Mouse (Mus musculus): Measurements from ENCODE around the gene Rhoc. TPM values are rescaled to one million over a fixed set of nuclear protein-coding genes. Genes with fewer than 3 reads are reported as not detected.
A peak's percentile ranks its signal among the peaks of the same experiment; 100 is the strongest.

Gene Rhoc
- polyA plus RNA-seq, 1 experiment from 2014 or later: 104 TPM

GRCm38 (mm10) chr3:104780561-104781420 lies 7.4 kb upstream of the Rhoc start, which contains the start of gene Ppm1j:
Ppm1j (plus strand) TSS chr3:104781056.
- H3K4me1 ChIP-seq (ENCODE audit: control insufficient read depth, insufficient read depth, low read length): peaks cover 9% of the 10 kb centered on the region; the same call in 1 of the 2 replicates
- peak within 1 kb of the TSS; percentile 57 for H3K4me2 ChIP-seq (ENCODE audit: low read depth)
- peaks cover 82% of the 10 kb centered on the region for H3K27me3 ChIP-seq (ENCODE audit: control insufficient read depth, insufficient read depth, low read length)
- no peaks in the 10 kb centered on the region for H3K36me3 ChIP-seq (ENCODE audit: control insufficient read depth, insufficient read depth, low read length)
- peak within 1 kb of the TSS; percentile 5; the same call in 1 of the 2 replicates for H3K9ac ChIP-seq (ENCODE audit: low read length)
- no peak within 1 kb of the TSS for H3K27ac ChIP-seq (ENCODE audit: low read depth, low read length)
- under 1% methylated on average over 54 of the region's 56 CpGs for WGBS
- DNase-seq (ENCODE audit: low spot score) (peak; percentile 72), ATAC-seq (ENCODE audit: insufficient read depth, low FRiP score, low TSS enrichment) (peak; percentile 64)
- peak within 1 kb of the TSS; percentile 41 for H3K4me3 ChIP-seq (ENCODE audit: low read depth, low read length)
- H3K9me3 ChIP-seq (ENCODE audit: control insufficient read depth, low read length): no peaks in the 10 kb centered on the region

GRCm38 (mm10) chr3:104781471-104781903 lies 6.7 kb upstream of the Rhoc start, which contains the start of gene Fam19a3:
Fam19a3 (minus strand) TSS chr3:104781840.
- H3K9me3 ChIP-seq (ENCODE audit: control insufficient read depth, low read length): no peaks in the 10 kb centered on the region
- H3K27ac ChIP-seq (ENCODE audit: low read depth, low read length): no peak within 1 kb of the TSS
- peaks cover 75% of the 10 kb centered on the region for H3K27me3 ChIP-seq (ENCODE audit: control insufficient read depth, insufficient read depth, low read length)
- H3K4me1 ChIP-seq (ENCODE audit: control insufficient read depth, insufficient read depth, low read length): peaks cover 9% of the 10 kb centered on the region; the same call in 1 of the 2 replicates
- under 1% methylated on average over 26 of the region's 26 CpGs for WGBS
- DNase-seq (ENCODE audit: low spot score) (no peak), ATAC-seq (ENCODE audit: insufficient read depth, low FRiP score, low TSS enrichment) (no peak)
- peak within 1 kb of the TSS; percentile 5; the same call in 1 of the 2 replicates for H3K9ac ChIP-seq (ENCODE audit: low read length)
- no peaks in the 10 kb centered on the region for H3K36me3 ChIP-seq (ENCODE audit: control insufficient read depth, insufficient read depth, low read length)
- H3K4me3 ChIP-seq (ENCODE audit: low read depth, low read length): peak within 1 kb of the TSS; percentile 41
- peak within 1 kb of the TSS; percentile 57 for H3K4me2 ChIP-seq (ENCODE audit: low read depth)

- Histone ChIP-seq H3K4me1 (ENCODE audit: control insufficient read depth, insufficient read depth, low read length) (peaks cover 9% of the 10 kb centered on the region; the same call in 1 of the 2 replicates), H3K27me3 (ENCODE audit: control insufficient read depth, insufficient read depth, low read length) (peaks cover 68% of the 10 kb centered on the region), H3K9me3 (ENCODE audit: control insufficient read depth, low read length) (no peaks in the 10 kb centered on the region), H3K27ac (ENCODE audit: low read depth, low read length) (no peak overlapping the region), H3K9ac (ENCODE audit: low read length) (no peak overlapping the region), H3K36me3 (ENCODE audit: control insufficient read depth, insufficient read depth, low read length) (no peaks in the 10 kb centered on the region), H3K4me2 (ENCODE audit: low read depth) (no peak overlapping the region), H3K4me3 (ENCODE audit: low read depth, low read length) (no peak overlapping the region)
- DNase-seq (ENCODE audit: low spot score) (no peak), ATAC-seq (ENCODE audit: insufficient read depth, low FRiP score, low TSS enrichment) (no peak)
- 6% methylated on average over 12 of the region's 12 CpGs for WGBS
These were observed 6.0 kb upstream of the Rhoc start for GRCm38 (mm10) chr3:104782061-104782681.

GRCm38 (mm10) chr3:104783971-104784500 lies 4.1 kb upstream of the Rhoc start:
- 36% methylated on average over 14 of the region's 14 CpGs for WGBS
- H3K9me3 ChIP-seq (ENCODE audit: control insufficient read depth, low read length): no peaks in the 10 kb centered on the region
- H3K36me3 ChIP-seq (ENCODE audit: control insufficient read depth, insufficient read depth, low read length): no peaks in the 10 kb centered on the region
- no peak overlapping the region for H3K27ac ChIP-seq (ENCODE audit: low read depth, low read length)
- no peak overlapping the region for H3K4me2 ChIP-seq (ENCODE audit: low read depth)
- H3K4me3 ChIP-seq (ENCODE audit: low read depth, low read length): no peak overlapping the region
- no peak overlapping the region for H3K9ac ChIP-seq (ENCODE audit: low read length)
- peaks cover 9% of the 10 kb centered on the region; the same call in 1 of the 2 replicates for H3K4me1 ChIP-seq (ENCODE audit: control insufficient read depth, insufficient read depth, low read length)
- H3K27me3 ChIP-seq (ENCODE audit: control insufficient read depth, insufficient read depth, low read length): peaks cover 53% of the 10 kb centered on the region
- ATAC-seq (ENCODE audit: insufficient read depth, low FRiP score, low TSS enrichment) (no peak), DNase-seq (ENCODE audit: low spot score) (no peak)

- H3K27ac ChIP-seq (ENCODE audit: low read depth, low read length): no peak overlapping the region
- 90% methylated on average over 6 of the region's 6 CpGs for WGBS
- no peaks in the 10 kb centered on the region for H3K36me3 ChIP-seq (ENCODE audit: control insufficient read depth, insufficient read depth, low read length)
- no peak overlapping the region for H3K4me3 ChIP-seq (ENCODE audit: low read depth, low read length)
- H3K9me3 ChIP-seq (ENCODE audit: control insufficient read depth, low read length): no peaks in the 10 kb centered on the region
- peaks cover 43% of the 10 kb centered on the region for H3K27me3 ChIP-seq (ENCODE audit: control insufficient read depth, insufficient read depth, low read length)
- no peak for DNase-seq (ENCODE audit: low spot score)
- peaks cover 17% of the 10 kb centered on the region for H3K4me1 ChIP-seq (ENCODE audit: control insufficient read depth, insufficient read depth, low read length)
- H3K9ac ChIP-seq (ENCODE audit: low read length): no peak overlapping the region
- no peak overlapping the region for H3K4me2 ChIP-seq (ENCODE audit: low read depth)
- ATAC-seq (ENCODE audit: insufficient read depth, low FRiP score, low TSS enrichment): no peak
These were observed 2.9 kb upstream of the Rhoc start for GRCm38 (mm10) chr3:104785284-104785683.

- H3K27ac ChIP-seq (ENCODE audit: low read depth, low read length): peak overlapping the region; percentile 39; the same call in 1 of the 2 replicates
These were observed 561 bp downstream of the Rhoc start for GRCm38 (mm10) chr3:104788561-104789311.

GRCm38 (mm10) chr3:104789312-104789605 lies 1.1 kb downstream of the Rhoc start:
- DNase-seq (ENCODE audit: low spot score) (no peak), ATAC-seq (ENCODE audit: insufficient read depth, low FRiP score, low TSS enrichment) (peak; percentile 18; the same call in 1 of the 2 replicates)
- WGBS: 1% methylated on average over 10 of the region's 10 CpGs
- Histone ChIP-seq H3K9me3 (ENCODE audit: control insufficient read depth, low read length) (no peaks in the 10 kb centered on the region), H3K27ac (ENCODE audit: low read depth, low read length) (0 out of 2 replicates have a peak overlapping the region, but pooled peaks have one; percentile 39), H3K9ac (ENCODE audit: low read length) (peak overlapping the region; percentile 59), H3K27me3 (ENCODE audit: control insufficient read depth, insufficient read depth, low read length) (peaks cover 3% of the 10 kb centered on the region; the same call in 1 of the 2 replicates), H3K4me1 (ENCODE audit: control insufficient read depth, insufficient read depth, low read length) (peaks cover 25% of the 10 kb centered on the region), H3K4me2 (ENCODE audit: low read depth) (peak overlapping the region; percentile 76), H3K4me3 (ENCODE audit: low read depth, low read length) (peak overlapping the region; percentile 59), H3K36me3 (ENCODE audit: control insufficient read depth, insufficient read depth, low read length) (peaks cover 2% of the 10 kb centered on the region; the same call in 1 of the 2 replicates)

More at GRCm38 (mm10) chr3:104788561-104789311, 561 bp downstream of the Rhoc start:
- H3K9ac ChIP-seq (ENCODE audit: low read length): peak overlapping the region; percentile 59
- H3K9me3 ChIP-seq (ENCODE audit: control insufficient read depth, low read length): no peaks in the 10 kb centered on the region
- H3K4me3 ChIP-seq (ENCODE audit: low read depth, low read length): peak overlapping the region; percentile 59
- peak overlapping the region; percentile 76 for H3K4me2 ChIP-seq (ENCODE audit: low read depth)
- H3K27me3 ChIP-seq (ENCODE audit: control insufficient read depth, insufficient read depth, low read length): peaks cover 8% of the 10 kb centered on the region
- peaks cover 2% of the 10 kb centered on the region; the same call in 1 of the 2 replicates for H3K36me3 ChIP-seq (ENCODE audit: control insufficient read depth, insufficient read depth, low read length)
- H3K4me1 ChIP-seq (ENCODE audit: control insufficient read depth, insufficient read depth, low read length): peaks cover 20% of the 10 kb centered on the region
- ATAC-seq (ENCODE audit: insufficient read depth, low FRiP score, low TSS enrichment) (peak; percentile 89), DNase-seq (ENCODE audit: low spot score) (peak; percentile 86)
- WGBS: 0% methylated on average over 42 of the region's 52 CpGs

- Histone ChIP-seq H3K4me3 (ENCODE audit: low read depth, low read length) (peak overlapping the region; percentile 59), H3K27me3 (ENCODE audit: control insufficient read depth, insufficient read depth, low read length) (no peaks in the 10 kb centered on the region), H3K36me3 (ENCODE audit: control insufficient read depth, insufficient read depth, low read length) (peaks cover 2% of the 10 kb centered on the region; the same call in 1 of the 2 replicates), H3K9me3 (ENCODE audit: control insufficient read depth, low read length) (no peaks in the 10 kb centered on the region), H3K4me1 (ENCODE audit: control insufficient read depth, insufficient read depth, low read length) (peaks cover 29% of the 10 kb centered on the region), H3K4me2 (ENCODE audit: low read depth) (peak overlapping the region; percentile 76), H3K27ac (ENCODE audit: low read depth, low read length) (no peak overlapping the region), H3K9ac (ENCODE audit: low read length) (peak overlapping the region; percentile 59)
- no peak for ATAC-seq (ENCODE audit: insufficient read depth, low FRiP score, low TSS enrichment)
- DNase-seq (ENCODE audit: low spot score): no peak
- 39% methylated on average over 13 of the region's 13 CpGs for WGBS
These were observed 1.6 kb downstream of the Rhoc start for GRCm38 (mm10) chr3:104789822-104790221.
